Mouse (Mus musculus): Measurements from ENCODE around the gene Olfr385. TPM values are rescaled to one million over a fixed set of nuclear protein-coding genes. Genes with fewer than 3 reads are reported as not detected.
"Not testable (repeated sequence)": the region's sequence is repeated elsewhere in the genome, so short reads cannot be mapped to it uniquely, and the experiment has no call there.

Olfr385 gene
- not detected in 2 replicates for polyA plus RNA-seq (2016; fragmentation: Nextera tagmentation; extraction: Ambion mirVana)

DNA sequence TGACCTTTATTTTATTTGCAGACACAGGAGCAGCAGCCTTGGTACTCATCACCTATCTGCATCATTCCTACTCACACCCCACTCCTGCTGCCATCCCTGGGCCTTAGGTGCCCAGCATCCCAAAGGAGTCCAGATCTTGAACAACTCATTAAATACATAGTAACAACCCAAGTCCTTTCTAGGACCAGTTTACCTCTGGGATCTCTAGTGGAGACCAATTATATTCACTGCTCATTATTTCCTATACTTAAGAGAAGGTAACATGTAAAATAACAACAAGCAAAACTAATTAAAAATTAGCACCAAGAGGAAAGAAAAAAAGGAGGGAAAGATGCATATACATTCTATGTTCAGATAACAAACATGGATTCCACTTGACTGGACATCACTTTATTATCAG, at the start of gene Olfr385:
Gene Olfr385, minus strand, starts transcription at position 101 of the 400 bp plus-strand sequence.
- DNase-seq (ENCODE audit: low spot score), result no peak
- Histone ChIP-seq H3K36me3 (no peaks in the 10 kb centered on the region), H3K4me3 (no peak within 1 kb of the TSS), H3K4me1 (no peaks in the 10 kb centered on the region), H3K27me3 (ENCODE audit: insufficient read depth, poor library complexity, severe bottlenecking) (no peaks in the 10 kb centered on the region), H3K9me3 (peaks cover 8% of the 10 kb centered on the region; the same call in 1 of the 2 replicates), H3K27ac (no peak within 1 kb of the TSS)

- no peaks in the 10 kb centered on the region for H3K27me3 ChIP-seq (ENCODE audit: insufficient read depth, poor library complexity, severe bottlenecking)
- H3K36me3 ChIP-seq, result no peaks in the 10 kb centered on the region
- peaks cover 8% of the 10 kb centered on the region; the same call in 1 of the 2 replicates for H3K9me3 ChIP-seq
- no peak within 1 kb of the TSS for H3K4me3 ChIP-seq
- no peaks in the 10 kb centered on the region for H3K4me1 ChIP-seq
- DNase-seq (ENCODE audit: low spot score), result no peak
- no peak within 1 kb of the TSS for H3K27ac ChIP-seq
These were observed 5.5 kb upstream of the Olfr385 start, which contains the start of gene Olfr384 for GRCm38 (mm10) chr11:73598294-73598693. Olfr384 (plus strand) TSS chr11:73598594.

GRCm38 (mm10) chr11:73583188-73583587, 9.6 kb downstream of the Olfr385 start:
- H3K4me1 ChIP-seq; H3K9me3 ChIP-seq; H3K36me3 ChIP-seq; H3K27ac ChIP-seq; H3K27me3 ChIP-seq (ENCODE audit: insufficient read depth, poor library complexity, severe bottlenecking); H3K4me3 ChIP-seq: not testable (repeated sequence)
- peak; percentile 76 for DNase-seq (ENCODE audit: low spot score)
- 65% methylated on average over 1 of the region's 1 CpGs for WGBS

DNA sequence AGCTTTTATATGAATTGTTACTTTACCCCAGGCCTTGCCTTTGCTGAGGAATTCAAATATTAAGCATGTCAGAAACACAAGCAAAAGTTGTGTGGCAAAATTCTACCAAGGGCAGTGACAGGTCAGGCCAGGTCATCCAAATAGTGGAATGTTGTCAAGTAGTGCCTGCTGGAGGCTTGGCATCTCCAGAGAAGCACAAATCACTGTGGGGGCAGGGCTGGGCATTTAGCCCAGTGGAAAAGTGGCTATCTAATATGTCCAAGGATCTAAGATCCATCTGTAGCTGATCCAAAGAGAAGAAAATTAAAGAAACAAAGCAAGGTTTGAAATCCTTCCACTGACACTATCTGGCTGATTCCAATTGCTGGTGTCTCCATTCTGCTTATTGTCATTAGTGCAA, 12.9 kb downstream of the Olfr385 start:
- no peaks in the 10 kb centered on the region for H3K4me1 ChIP-seq
- no peak overlapping the region for H3K4me3 ChIP-seq
- no peak for DNase-seq (ENCODE audit: low spot score)
- peaks cover 4% of the 10 kb centered on the region; the same call in 1 of the 2 replicates for H3K9me3 ChIP-seq
- no peak overlapping the region for H3K27ac ChIP-seq
- H3K27me3 ChIP-seq (ENCODE audit: insufficient read depth, poor library complexity, severe bottlenecking), result no peaks in the 10 kb centered on the region
- no peaks in the 10 kb centered on the region for H3K36me3 ChIP-seq

Other genes with a start within 250 kb of the Olfr385 start
- gene Olfr20, start 242.2 kb downstream of the Olfr385 start, polyA plus RNA-seq (2016; fragmentation: Nextera tagmentation; extraction: Ambion mirVana), result not detected in 2 replicates
- not detected in 2 replicates for gene Olfr376, start 221.8 kb downstream of the Olfr385 start, polyA plus RNA-seq (2016; fragmentation: Nextera tagmentation; extraction: Ambion mirVana)
- gene Olfr1, start 193.4 kb downstream of the Olfr385 start, polyA plus RNA-seq (2016; fragmentation: Nextera tagmentation; extraction: Ambion mirVana), result not detected in 2 replicates
- gene Olfr378, start 164.5 kb downstream of the Olfr385 start, polyA plus RNA-seq (2016; fragmentation: Nextera tagmentation; extraction: Ambion mirVana), result not detected in 2 replicates
- not detected in 2 replicates for gene Olfr380, start 135.5 kb downstream of the Olfr385 start, polyA plus RNA-seq (2016; fragmentation: Nextera tagmentation; extraction: Ambion mirVana)
- gene Olfr381, start 101.4 kb downstream of the Olfr385 start, polyA plus RNA-seq (2016; fragmentation: Nextera tagmentation; extraction: Ambion mirVana), result not detected in 2 replicates
- gene Olfr382, start 75.8 kb downstream of the Olfr385 start, polyA plus RNA-seq (2016; fragmentation: Nextera tagmentation; extraction: Ambion mirVana), result not detected in 2 replicates
- gene Olfr384, start 5.6 kb upstream of the Olfr385 start, polyA plus RNA-seq (2016; fragmentation: Nextera tagmentation; extraction: Ambion mirVana), result not detected in 2 replicates
- not detected in 2 replicates for gene Zfp735, start 95.8 kb upstream of the Olfr385 start, polyA plus RNA-seq (2016; fragmentation: Nextera tagmentation; extraction: Ambion mirVana)
- not detected in 2 replicates for gene Olfr389, start 187.7 kb upstream of the Olfr385 start, polyA plus RNA-seq (2016; fragmentation: Nextera tagmentation; extraction: Ambion mirVana)
- gene Olfr390, start 190.0 kb upstream of the Olfr385 start, polyA plus RNA-seq (2016; fragmentation: Nextera tagmentation; extraction: Ambion mirVana), result not detected in 2 replicates
- not detected in 2 replicates for gene Olfr391-ps, start 210.0 kb upstream of the Olfr385 start, polyA plus RNA-seq (2016; fragmentation: Nextera tagmentation; extraction: Ambion mirVana)
- not detected in 2 replicates for gene Olfr392, start 224.0 kb upstream of the Olfr385 start, polyA plus RNA-seq (2016; fragmentation: Nextera tagmentation; extraction: Ambion mirVana)